Mouse (Mus musculus) neural tube, embryonic 15.5 days (tissue): ENCODE results near the gene Emg1. TPM values are rescaled to one million over a fixed set of nuclear protein-coding genes. Genes with fewer than 3 reads are reported as not detected.

ENCODE experiments used
- ATAC-seq: fragments of 200-750 bp; cut with Nextera tagmentation; 2 replicates; pipeline ENCODE4 v1.8.0; 2017; ENCODE audit warnings: mild to moderate bottlenecking, moderate TSS enrichment, moderate library complexity; ENCODE audit not compliant: low FRiP score
- H3K27ac ChIP-seq: fragments of 300-500 bp; sonication (generic); replicated peaks from 2 replicates; pipeline ENCODE4 v1.5.1; 2015; ENCODE audit warnings: mild to moderate bottlenecking, inconsistent platforms
- H3K27me3 ChIP-seq: fragments of 300-500 bp; sonication (generic); replicated peaks from 2 replicates; pipeline ENCODE4 v1.6.1; 2015; ENCODE audit warnings: inconsistent platforms
- H3K36me3 ChIP-seq: fragments of 300-500 bp; sonication (generic); 2 replicates; pipeline ENCODE4 v1.6.1; 2015; ENCODE audit warnings: inconsistent platforms
- H3K4me1 ChIP-seq: fragments of 300-500 bp; sonication (generic); 2 replicates; pipeline ENCODE4 v1.6.1; 2015; ENCODE audit warnings: inconsistent platforms
- H3K4me2 ChIP-seq: fragments of 300-500 bp; sonication (generic); 2 replicates; pipeline ENCODE4 v1.6.1; 2015; ENCODE audit warnings: inconsistent platforms, mild to moderate bottlenecking, moderate library complexity
- H3K4me3 ChIP-seq: fragments of 300-500 bp; sonication (generic); replicated peaks from 2 replicates; pipeline ENCODE4 v1.5.1; 2015; ENCODE audit warnings: mild to moderate bottlenecking, inconsistent platforms
- H3K9ac ChIP-seq: fragments of 300-500 bp; sonication (generic); replicated peaks from 2 replicates; pipeline ENCODE4 v1.6.1; 2015; ENCODE audit warnings: mild to moderate bottlenecking, inconsistent platforms
- H3K9me3 ChIP-seq: fragments of 300-500 bp; sonication (generic); replicated peaks from 2 replicates; pipeline ENCODE4 v1.6.1; 2016; ENCODE audit warnings: inconsistent platforms
- WGBS: fragments of 180-500 bp; shearing (Covaris S2); methylation state at CpG from one replicate; pipeline ENCODE4 v1.1.7; 2015; ENCODE audit warnings: mixed read lengths; 5-methylcytosine and 5-hydroxymethylcytosine counted together
- polyA plus RNA-seq: library from polyadenylated mRNA; unstranded; fragments of >200 nt; fragmentation: Nextera tagmentation; extraction: Ambion mirVana; gene quantifications from 2 replicates; pipeline ENCODE4 v1.2.1, GENCODE M21; 2015

The Emg1 gene
- polyA plus RNA-seq, result 99.9 and 132 TPM in 2 replicates

DNA sequence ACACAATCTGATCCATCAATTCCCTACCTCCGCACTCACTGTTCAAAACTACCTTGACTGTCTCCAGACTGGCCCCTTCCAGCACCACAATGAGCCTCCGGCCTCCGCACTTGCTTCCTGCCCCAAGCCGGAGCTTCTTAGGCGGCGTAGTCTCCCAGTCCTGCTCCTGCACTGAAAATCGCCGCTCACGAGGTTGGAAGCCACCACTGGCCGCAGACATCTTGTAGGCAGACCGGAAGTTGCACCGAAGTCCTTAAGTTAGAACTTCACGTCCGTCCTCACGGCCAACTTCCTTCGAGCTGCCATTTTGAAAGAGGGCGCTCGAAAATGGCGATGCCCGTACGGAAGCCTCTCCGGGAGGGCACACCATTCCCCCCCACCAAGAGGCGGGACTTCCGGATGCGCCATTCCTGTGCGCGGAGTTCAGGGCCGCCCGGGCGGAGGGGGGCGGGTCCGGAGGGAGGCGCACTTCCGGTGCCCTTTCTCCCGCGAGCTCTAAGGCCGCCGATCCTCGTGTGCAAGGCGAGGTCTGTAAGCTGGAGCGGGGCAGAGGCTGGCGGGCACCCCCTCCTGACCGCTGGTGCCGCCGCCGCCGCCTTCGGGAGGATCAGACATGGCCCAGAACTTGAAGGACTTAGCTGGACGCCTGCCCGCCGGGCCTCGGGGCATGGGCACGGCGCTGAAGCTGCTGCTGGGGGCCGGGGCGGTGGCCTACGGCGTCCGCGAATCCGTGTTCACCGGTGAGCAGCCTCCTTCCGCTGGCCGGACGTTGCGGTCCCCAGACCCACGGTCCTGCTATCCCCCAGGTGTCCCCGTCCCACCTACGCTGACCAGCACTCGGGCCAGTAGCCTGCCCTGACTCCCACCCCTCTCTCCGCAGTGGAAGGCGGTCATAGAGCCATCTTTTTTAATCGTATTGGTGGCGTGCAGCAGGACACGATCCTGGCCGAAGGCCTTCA is at the start of gene Emg1, which contains the start of gene Phb2:
Gene Emg1, minus strand, starts transcription at position 355 of the 959 bp plus-strand sequence.
Gene Phb2, plus strand, starts transcription at position 513 of the 959 bp plus-strand sequence.
- H3K4me1 ChIP-seq, result peaks cover 48% of the 10 kb centered on the region
- H3K9me3 ChIP-seq, result no peaks in the 10 kb centered on the region
- peak; percentile 97 for ATAC-seq
- H3K4me2 ChIP-seq, result peak within 1 kb of the TSS; percentile 97
- H3K27me3 ChIP-seq, result no peaks in the 10 kb centered on the region
- H3K9ac ChIP-seq, result peak within 1 kb of the TSS; percentile 87
- H3K36me3 ChIP-seq, result peaks cover 40% of the 10 kb centered on the region
- under 1% methylated on average over 73 of the region's 76 CpGs for WGBS
- peak within 1 kb of the TSS; percentile 97 for H3K4me3 ChIP-seq
- H3K27ac ChIP-seq, result peak within 1 kb of the TSS; percentile 86

DNA sequence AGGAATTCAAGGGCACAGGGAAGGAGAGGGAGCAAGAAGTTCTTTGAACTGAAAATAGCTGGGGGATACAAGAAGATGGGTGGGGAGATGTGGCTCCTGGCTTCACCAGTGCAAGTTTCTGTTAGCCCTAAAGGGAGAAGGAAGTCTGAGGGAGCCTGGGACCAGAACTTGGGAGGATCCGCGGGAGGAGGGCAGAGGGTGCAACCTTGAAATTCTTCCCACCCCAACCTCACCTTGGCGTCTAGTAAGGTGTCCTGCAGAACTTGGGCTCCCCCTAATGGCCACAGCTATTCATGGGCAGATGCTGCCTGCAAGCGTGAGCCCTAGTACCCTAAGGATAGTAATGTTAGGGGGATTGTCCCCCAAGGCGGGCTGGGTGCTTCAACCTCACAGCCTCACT is 47.3 kb upstream of the Emg1 start:
- peaks cover 36% of the 10 kb centered on the region for H3K4me1 ChIP-seq
- H3K27ac ChIP-seq, result peak overlapping the region; percentile 98
- no peaks in the 10 kb centered on the region for H3K27me3 ChIP-seq
- no peaks in the 10 kb centered on the region for H3K9me3 ChIP-seq
- 0 out of 2 replicates have a peak overlapping the region, but pooled peaks have one; percentile 1 for H3K9ac ChIP-seq
- WGBS, result 2% methylated on average over 5 of the region's 5 CpGs
- H3K36me3 ChIP-seq, result 0 out of 2 replicates have a peak, but pooled peaks cover 13% of the 10 kb centered on the region
- H3K4me2 ChIP-seq, result peak overlapping the region; percentile 90; the same call in 1 of the 2 replicates
- ATAC-seq, result no peak
- H3K4me3 ChIP-seq, result no peak overlapping the region

DNA sequence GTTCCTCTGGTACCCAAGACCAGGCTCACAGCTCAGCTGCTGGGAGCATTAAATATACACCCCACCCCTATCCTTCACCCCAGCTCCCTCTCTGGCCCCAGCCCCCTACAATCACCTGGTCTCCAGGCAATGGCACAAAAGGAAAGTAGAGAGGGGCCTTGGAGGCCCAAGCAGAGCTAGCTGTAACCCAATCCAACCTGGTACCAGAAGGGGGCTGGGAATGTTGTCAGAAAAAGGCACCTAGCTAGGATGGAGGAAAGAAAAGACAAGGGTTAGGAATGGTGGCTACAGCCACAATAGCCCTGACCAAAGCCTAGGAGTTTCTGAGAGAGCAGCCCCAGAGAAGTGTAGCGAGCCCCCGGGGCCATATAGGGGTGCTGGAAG is 46.9 kb upstream of the Emg1 start:
- H3K27ac ChIP-seq, result peak overlapping the region; percentile 98
- no peak for ATAC-seq
- H3K9me3 ChIP-seq, result no peaks in the 10 kb centered on the region
- peak overlapping the region; percentile 90; the same call in 1 of the 2 replicates for H3K4me2 ChIP-seq
- WGBS, result 56% methylated on average over 2 of the region's 2 CpGs
- H3K4me3 ChIP-seq, result no peak overlapping the region
- peaks cover 40% of the 10 kb centered on the region for H3K4me1 ChIP-seq
- no peaks in the 10 kb centered on the region for H3K27me3 ChIP-seq
- 0 out of 2 replicates have a peak, but pooled peaks cover 13% of the 10 kb centered on the region for H3K36me3 ChIP-seq
- H3K9ac ChIP-seq, result 0 out of 2 replicates have a peak overlapping the region, but pooled peaks have one; percentile 1

DNA sequence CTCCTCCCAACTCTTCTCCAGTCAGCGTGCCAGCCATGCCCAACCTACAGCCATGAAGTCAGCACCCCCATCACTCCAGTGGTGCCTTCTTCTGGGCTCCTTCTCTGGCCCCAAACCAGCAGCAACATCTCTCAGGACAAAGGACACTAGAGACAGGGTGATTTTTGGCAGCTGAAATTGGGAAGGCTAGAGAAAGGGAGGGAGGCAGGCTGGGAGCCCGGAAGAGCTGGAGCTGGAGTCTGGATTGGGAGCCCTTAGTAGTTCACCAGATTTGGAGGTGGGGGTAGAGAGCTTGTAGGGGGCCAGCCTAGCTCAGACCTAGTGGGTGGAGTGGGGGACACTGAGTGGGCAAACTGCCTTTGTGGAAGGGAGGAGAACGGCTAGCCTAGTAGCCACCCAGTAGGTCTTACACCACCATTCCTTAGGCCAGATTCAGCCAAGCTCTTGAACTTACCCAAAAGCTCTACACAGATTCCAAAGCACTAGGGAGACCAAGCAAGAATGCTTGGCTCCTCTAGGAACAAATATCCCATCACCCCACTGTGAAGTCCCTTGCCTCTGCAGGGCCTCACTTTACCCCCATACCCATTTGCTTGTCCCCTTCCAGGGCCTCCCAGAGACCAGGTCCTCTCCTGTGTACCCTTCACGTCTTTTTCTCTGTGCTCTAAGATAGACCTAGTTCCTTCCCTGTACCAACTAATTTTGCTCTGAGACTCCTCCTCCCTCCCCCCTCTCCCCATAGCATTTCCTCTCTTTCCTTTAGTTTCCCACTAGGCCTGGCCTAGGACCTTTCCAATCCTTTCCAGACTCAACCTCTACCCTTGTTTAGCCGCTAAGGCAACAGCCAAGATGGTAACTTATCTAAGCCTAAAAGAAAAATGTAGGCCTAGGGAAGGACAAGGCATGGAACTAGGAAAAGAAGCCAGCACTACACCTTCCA is 46.2 kb upstream of the Emg1 start:
- peak overlapping the region; percentile 95; the same call in 1 of the 2 replicates for H3K9ac ChIP-seq
- WGBS, result 26% methylated on average over 5 of the region's 5 CpGs
- no peaks in the 10 kb centered on the region for H3K27me3 ChIP-seq
- H3K27ac ChIP-seq, result peak overlapping the region; percentile 98
- peak overlapping the region; percentile 74 for H3K4me3 ChIP-seq
- peaks cover 47% of the 10 kb centered on the region for H3K4me1 ChIP-seq
- H3K4me2 ChIP-seq, result peak overlapping the region; percentile 90
- no peaks in the 10 kb centered on the region for H3K9me3 ChIP-seq
- 0 out of 2 replicates have a peak, but pooled peaks cover 13% of the 10 kb centered on the region for H3K36me3 ChIP-seq
- 0 out of 2 replicates have a peak, but pooled peaks have one; percentile 4 for ATAC-seq

DNA sequence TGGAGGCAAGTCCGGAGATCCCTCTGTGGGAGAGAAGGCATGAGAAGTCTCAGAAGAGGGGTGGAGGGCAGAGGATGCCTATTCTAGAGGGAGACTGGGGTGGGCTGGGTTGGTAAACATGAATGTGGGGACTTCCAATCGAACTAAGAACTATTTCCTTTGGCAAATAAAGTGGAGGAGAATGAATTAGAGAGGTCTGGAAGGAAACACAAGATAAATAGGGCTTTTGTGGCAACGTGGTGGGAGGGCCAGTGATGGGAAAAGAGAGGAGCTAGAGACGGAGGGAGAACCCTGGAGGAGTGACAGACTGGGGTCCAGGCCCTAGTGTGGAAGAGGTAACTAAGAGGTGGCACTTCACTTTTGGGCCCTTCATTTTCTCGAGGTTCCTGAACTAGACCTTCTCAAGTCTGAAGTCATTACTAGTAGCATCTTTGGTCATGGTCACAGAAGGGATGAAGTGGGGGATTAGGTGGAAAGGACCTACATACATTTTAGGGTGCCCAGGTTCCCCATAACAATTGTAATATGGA is 45.4 kb upstream of the Emg1 start:
- WGBS, result 8% methylated on average over 5 of the region's 5 CpGs
- H3K27ac ChIP-seq, result peak overlapping the region; percentile 98
- peak overlapping the region; percentile 90 for H3K4me2 ChIP-seq
- H3K4me1 ChIP-seq, result peaks cover 55% of the 10 kb centered on the region
- H3K27me3 ChIP-seq, result no peaks in the 10 kb centered on the region
- peak overlapping the region; percentile 95 for H3K9ac ChIP-seq
- peak overlapping the region; percentile 74 for H3K4me3 ChIP-seq
- H3K9me3 ChIP-seq, result no peaks in the 10 kb centered on the region
- 0 out of 2 replicates have a peak, but pooled peaks cover 7% of the 10 kb centered on the region for H3K36me3 ChIP-seq
- ATAC-seq, result no peak

DNA sequence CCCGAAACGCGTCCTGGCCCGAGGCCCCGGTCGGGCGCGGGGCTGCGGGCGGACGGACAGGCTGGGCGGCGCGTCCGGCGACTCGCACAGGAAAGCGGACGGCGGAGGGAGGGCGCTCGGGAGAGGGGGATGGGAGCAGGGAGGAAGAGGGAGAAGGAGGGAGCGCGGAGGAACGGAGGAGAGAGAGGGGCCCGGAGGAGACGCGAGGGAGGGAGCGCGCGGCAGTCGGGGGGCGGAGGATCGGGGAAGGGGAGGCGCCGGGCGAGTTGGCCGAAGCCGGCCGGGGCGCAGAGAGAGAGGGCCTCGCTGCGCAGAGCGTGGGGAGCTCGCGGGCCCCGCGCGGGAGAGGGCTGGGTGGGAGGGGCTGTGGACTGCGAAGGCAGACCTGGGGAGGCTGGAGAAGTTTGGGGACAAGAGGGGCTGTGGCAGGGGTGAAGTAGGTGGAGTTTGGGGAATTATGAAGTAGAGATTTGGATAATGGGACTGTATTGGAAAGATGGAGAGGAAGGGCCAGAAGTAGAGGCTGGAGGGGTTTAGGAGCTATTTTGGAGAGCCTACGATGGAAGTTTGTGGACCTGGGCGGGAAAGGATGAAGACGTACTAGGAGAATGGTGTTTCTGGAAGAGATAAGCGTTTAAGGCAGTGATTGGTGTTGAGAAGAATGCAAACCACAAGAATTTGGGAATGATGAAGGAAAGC is 44.8 kb upstream of the Emg1 start:
- peaks cover 60% of the 10 kb centered on the region for H3K4me1 ChIP-seq
- under 1% methylated on average over 51 of the region's 54 CpGs for WGBS

DNA sequence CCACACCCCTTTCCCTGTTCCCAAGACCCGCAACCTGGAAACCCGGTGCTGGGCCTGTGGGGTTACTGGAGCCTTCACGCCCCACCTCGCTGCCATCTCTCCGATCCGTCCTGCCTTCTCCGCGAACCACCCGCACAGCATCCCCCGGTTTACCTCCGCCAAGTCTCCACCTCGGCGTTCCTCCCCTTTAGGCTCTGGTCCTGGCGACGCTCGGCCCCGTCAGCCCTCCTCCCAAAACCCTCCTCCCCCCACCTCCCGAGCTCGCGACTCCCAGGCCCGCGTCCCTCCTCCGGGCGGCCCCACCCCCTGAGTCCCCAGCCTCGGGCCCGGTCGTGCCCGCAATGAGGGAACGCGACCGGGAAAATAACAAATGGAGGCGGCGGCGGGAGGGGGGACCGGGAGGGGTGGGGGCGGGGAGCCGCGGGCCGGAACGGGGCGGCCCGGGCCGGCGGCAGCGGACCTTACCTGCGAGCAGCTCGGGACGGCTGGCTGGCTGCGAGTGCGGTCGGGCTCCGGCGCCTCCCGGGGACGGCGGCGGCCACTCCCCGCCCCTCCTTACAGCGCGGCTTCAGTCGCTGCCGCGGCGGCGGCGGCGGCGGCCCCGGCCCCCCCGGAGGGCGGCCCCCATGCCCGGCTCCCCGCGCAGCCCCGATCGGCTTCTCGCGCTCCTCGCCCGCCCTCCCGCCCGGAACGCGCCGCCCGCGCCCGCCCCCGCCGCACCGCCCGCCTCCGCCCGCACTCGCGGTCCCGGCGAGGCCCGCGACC is 44.0 kb upstream of the Emg1 start, which contains the start of the genes Gm45234 and Atn1:
Gene Gm45234, minus strand, starts transcription at position 191 of the 765 bp plus-strand sequence.
Gene Atn1, minus strand, starts transcription at position 694 of the 765 bp plus-strand sequence.
- Histone ChIP-seq H3K4me3 (peak within 1 kb of the TSS; percentile 74), H3K4me2 (peak within 1 kb of the TSS; percentile 90), H3K9ac (peak within 1 kb of the TSS; percentile 95), H3K27me3 (no peaks in the 10 kb centered on the region), H3K4me1 (peaks cover 64% of the 10 kb centered on the region), H3K36me3 (no peaks in the 10 kb centered on the region), H3K27ac (peak within 1 kb of the TSS; percentile 98), H3K9me3 (no peaks in the 10 kb centered on the region)
- WGBS, result under 1% methylated on average over 69 of the region's 100 CpGs
- ATAC-seq, result peak; percentile 68

More for the DNA sequence above, 44.8 kb upstream of the Emg1 start:
- H3K27ac ChIP-seq, result peak overlapping the region; percentile 98
- H3K4me2 ChIP-seq, result peak overlapping the region; percentile 90
- no peaks in the 10 kb centered on the region for H3K9me3 ChIP-seq
- H3K27me3 ChIP-seq, result no peaks in the 10 kb centered on the region
- H3K4me3 ChIP-seq, result peak overlapping the region; percentile 74
- peak overlapping the region; percentile 95 for H3K9ac ChIP-seq
- ATAC-seq, result peak; percentile 85
- H3K36me3 ChIP-seq, result 0 out of 2 replicates have a peak, but pooled peaks cover 6% of the 10 kb centered on the region

DNA sequence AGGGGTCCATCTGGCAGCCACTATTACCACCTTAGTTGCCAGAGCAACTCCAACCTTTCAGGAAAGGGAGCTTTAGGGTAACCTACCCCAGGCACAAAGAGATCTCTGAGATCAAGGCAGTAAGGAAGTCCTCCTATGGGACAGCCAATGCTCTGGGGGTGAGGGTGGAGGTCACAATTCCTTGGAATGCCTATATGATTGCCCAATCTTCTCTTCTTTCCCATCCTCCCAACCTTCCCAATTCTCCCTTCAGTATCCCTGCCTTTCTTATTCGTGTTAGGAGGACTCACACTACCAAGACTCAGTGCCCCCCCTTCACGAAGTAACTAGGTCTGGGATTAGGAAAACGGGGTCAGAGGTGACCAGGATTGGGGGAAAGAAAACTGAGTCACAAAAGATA is 43.3 kb upstream of the Emg1 start:
- no peak for ATAC-seq
- Histone ChIP-seq H3K27ac (peak overlapping the region; percentile 98), H3K27me3 (no peaks in the 10 kb centered on the region), H3K4me3 (peak overlapping the region; percentile 74), H3K9ac (peak overlapping the region; percentile 95), H3K4me2 (peak overlapping the region; percentile 90), H3K4me1 (peaks cover 66% of the 10 kb centered on the region), H3K9me3 (no peaks in the 10 kb centered on the region), H3K36me3 (no peaks in the 10 kb centered on the region)
- 5% methylated on average over 3 of the region's 3 CpGs for WGBS

DNA sequence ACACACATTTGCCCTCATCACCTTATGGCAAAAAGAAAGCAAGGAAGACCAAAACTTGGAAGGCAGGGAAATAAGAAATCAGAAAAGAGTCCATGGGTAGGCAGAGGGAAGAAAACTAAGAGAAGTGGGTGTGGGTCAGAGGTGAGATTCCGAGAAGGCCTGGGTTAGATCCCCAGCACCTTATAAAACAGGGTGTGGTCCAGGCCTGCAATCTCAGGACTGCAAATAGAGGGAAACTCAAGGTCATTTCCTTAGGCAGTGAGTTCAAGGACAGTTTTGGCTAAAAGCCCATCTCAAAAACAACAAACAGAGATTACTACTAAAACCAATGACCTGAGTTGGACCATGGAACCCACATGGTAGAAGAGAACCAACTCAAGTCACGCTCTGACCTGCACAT is 41.9 kb upstream of the Emg1 start:
- Histone ChIP-seq H3K27me3 (no peaks in the 10 kb centered on the region), H3K9ac (no peak overlapping the region), H3K4me2 (peak overlapping the region; percentile 90), H3K27ac (no peak overlapping the region), H3K4me1 (peaks cover 66% of the 10 kb centered on the region), H3K9me3 (no peaks in the 10 kb centered on the region), H3K4me3 (no peak overlapping the region), H3K36me3 (peaks cover 11% of the 10 kb centered on the region)
- WGBS, result 89% methylated on average over 2 of the region's 2 CpGs
- no peak for ATAC-seq

DNA sequence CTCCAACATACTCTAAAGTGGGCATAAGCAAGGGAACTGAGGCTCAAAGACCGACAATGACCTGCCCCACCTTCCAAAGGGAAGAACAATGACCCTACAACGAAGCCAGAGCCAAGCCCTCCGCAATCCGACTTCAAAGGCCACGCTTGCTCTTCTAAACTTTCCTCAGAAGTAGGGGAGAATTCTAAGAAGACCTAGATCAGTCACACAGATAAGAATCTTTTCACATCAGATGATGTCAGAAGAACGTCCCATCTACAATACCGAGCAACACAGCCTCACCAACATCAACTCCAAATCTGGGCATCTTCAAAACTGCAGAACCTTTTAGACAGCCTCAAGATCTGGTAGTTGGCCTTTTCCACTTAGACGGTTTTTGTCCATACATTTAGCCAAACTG is 38.4 kb upstream of the Emg1 start:
- no peak overlapping the region for H3K27ac ChIP-seq
- H3K4me1 ChIP-seq, result peaks cover 61% of the 10 kb centered on the region
- no peaks in the 10 kb centered on the region for H3K9me3 ChIP-seq
- peaks cover 34% of the 10 kb centered on the region for H3K36me3 ChIP-seq
- WGBS, result 89% methylated on average over 8 of the region's 8 CpGs
- H3K27me3 ChIP-seq, result no peaks in the 10 kb centered on the region
- H3K4me2 ChIP-seq, result no peak overlapping the region
- no peak for ATAC-seq
- H3K4me3 ChIP-seq, result no peak overlapping the region
- H3K9ac ChIP-seq, result no peak overlapping the region
